Mouse (Mus musculus): ENCODE data around the gene Atp8b4.

GRCm38 (mm10) chr2:126371634-126372033 lies 128.8 kb downstream of the Atp8b4 start:
- TF ChIP-seq CTCF (IDR thresholded peaks at IDR 0.05; ENCODE audit: low read depth) (no peak), EP300 (IDR thresholded peaks at IDR 0.05; ENCODE audit: low read depth) (no peak)
